Mouse (Mus musculus): ENCODE measurements around the gene Gpcpd1.
"Not testable (repeated sequence)": the region's sequence is repeated elsewhere in the genome, so short reads cannot be mapped to it uniquely, and the experiment has no call there.

Gene Gpcpd1

GRCm38 (mm10) chr2:132587240-132587779 is at the start of gene Gpcpd1:
Gene Gpcpd1 (minus strand): TSS chr2:132587729.
- DNase-seq (ENCODE audit: extremely low spot score), result no peak

- no peak for DNase-seq (ENCODE audit: extremely low spot score)
These were observed 49.0 kb upstream of the Gpcpd1 start for GRCm38 (mm10) chr2:132636534-132636933.

GRCm38 (mm10) chr2:132628626-132629025 is 41.1 kb upstream of the Gpcpd1 start:
- no peak for DNase-seq (ENCODE audit: extremely low spot score)

- no peak for DNase-seq (ENCODE audit: extremely low spot score)
These were observed 35.6 kb upstream of the Gpcpd1 start for GRCm38 (mm10) chr2:132623092-132623491.

GRCm38 (mm10) chr2:132617693-132618092 is 30.2 kb upstream of the Gpcpd1 start:
- no peak for DNase-seq (ENCODE audit: extremely low spot score)

- DNase-seq (ENCODE audit: extremely low spot score), result no peak
These were observed 26.2 kb upstream of the Gpcpd1 start for GRCm38 (mm10) chr2:132613581-132614188.

GRCm38 (mm10) chr2:132611551-132612233 is 24.2 kb upstream of the Gpcpd1 start:
- no peak for DNase-seq (ENCODE audit: extremely low spot score)

GRCm38 (mm10) chr2:132607141-132608093 is 19.9 kb upstream of the Gpcpd1 start:
- DNase-seq (ENCODE audit: extremely low spot score), result no peak

GRCm38 (mm10) chr2:132605795-132606563 is 18.4 kb upstream of the Gpcpd1 start:
- DNase-seq (ENCODE audit: extremely low spot score), result no peak

- no peak for DNase-seq (ENCODE audit: extremely low spot score)
These were observed 17.4 kb upstream of the Gpcpd1 start for GRCm38 (mm10) chr2:132604922-132605321.

GRCm38 (mm10) chr2:132603706-132604105 is 16.2 kb upstream of the Gpcpd1 start:
- DNase-seq (ENCODE audit: extremely low spot score), result no peak

GRCm38 (mm10) chr2:132601777-132602176 is 14.2 kb upstream of the Gpcpd1 start:
- no peak for DNase-seq (ENCODE audit: extremely low spot score)

- DNase-seq (ENCODE audit: extremely low spot score), result no peak
These were observed 12.6 kb upstream of the Gpcpd1 start for GRCm38 (mm10) chr2:132600081-132600480.

- no peak for DNase-seq (ENCODE audit: extremely low spot score)
These were observed 11.6 kb upstream of the Gpcpd1 start for GRCm38 (mm10) chr2:132599127-132599526.

GRCm38 (mm10) chr2:132597866-132598480 is 10.4 kb upstream of the Gpcpd1 start:
- no peak for DNase-seq (ENCODE audit: extremely low spot score)

- no peak for DNase-seq (ENCODE audit: extremely low spot score)
These were observed 9.7 kb upstream of the Gpcpd1 start for GRCm38 (mm10) chr2:132597226-132597625.

GRCm38 (mm10) chr2:132595601-132596235 is 8.2 kb upstream of the Gpcpd1 start:
- no peak for DNase-seq (ENCODE audit: extremely low spot score)

- no peak for DNase-seq (ENCODE audit: extremely low spot score)
These were observed 4.6 kb upstream of the Gpcpd1 start for GRCm38 (mm10) chr2:132592126-132592525.

- DNase-seq (ENCODE audit: extremely low spot score), result not testable (repeated sequence)
These were observed 4.0 kb upstream of the Gpcpd1 start for GRCm38 (mm10) chr2:132591579-132591978.

GRCm38 (mm10) chr2:132589906-132590538 is 2.5 kb upstream of the Gpcpd1 start:
- DNase-seq (ENCODE audit: extremely low spot score), result no peak

Data from embryo, embryonic 9.5 days (tissue).